Mouse (Mus musculus) liver, embryonic 12.5 days (tissue): ENCODE data around the gene Sod3. TPM values are rescaled to one million over a fixed set of nuclear protein-coding genes. Genes with fewer than 3 reads are reported as not detected.

Experiments
- ATAC-seq: fragments of 200-750 bp; cut with Nextera tagmentation; 2 replicates; pipeline ENCODE4 v1.8.0; 2017; ENCODE audit warnings: moderate number of reproducible peaks, mild to moderate bottlenecking, moderate library complexity
- H3K27ac ChIP-seq: fragments of 300-500 bp; sonication (generic); 2 replicates; pipeline ENCODE4 v1.5.1; 2016; ENCODE audit warnings: mild to moderate bottlenecking
- H3K27me3 ChIP-seq: fragments of 300-500 bp; sonication (generic); replicated peaks from 2 replicates; pipeline ENCODE4 v1.6.1; 2016; ENCODE audit warnings: mild to moderate bottlenecking, moderate library complexity
- H3K36me3 ChIP-seq: fragments of 300-500 bp; sonication (generic); 2 replicates; pipeline ENCODE4 v1.6.1; 2016; ENCODE audit warnings: mild to moderate bottlenecking, moderate library complexity
- H3K4me1 ChIP-seq: fragments of 300-500 bp; sonication (generic); 2 replicates; pipeline ENCODE4 v1.6.1; 2016
- H3K4me2 ChIP-seq: fragments of 300-500 bp; sonication (generic); 2 replicates; pipeline ENCODE4 v1.6.1; 2016; ENCODE audit warnings: mild to moderate bottlenecking, moderate library complexity
- H3K4me3 ChIP-seq: fragments of 300-500 bp; sonication (generic); 2 replicates; pipeline ENCODE4 v1.5.1; 2016; ENCODE audit warnings: mild to moderate bottlenecking, moderate library complexity
- H3K9ac ChIP-seq: fragments of 300-500 bp; sonication (generic); 2 replicates; pipeline ENCODE4 v1.6.1; 2016; ENCODE audit warnings: mild to moderate bottlenecking, moderate library complexity
- H3K9me3 ChIP-seq: fragments of 300-500 bp; sonication (generic); replicated peaks from 2 replicates; pipeline ENCODE4 v1.6.1; 2016; ENCODE audit warnings: mild to moderate bottlenecking, moderate library complexity
- WGBS: fragments of 180-500 bp; shearing (Covaris S2); methylation state at CpG from one replicate; pipeline ENCODE4 v1.1.7; 2016; ENCODE audit not compliant: insufficient replicate concordance; 5-methylcytosine and 5-hydroxymethylcytosine counted together
- polyA plus RNA-seq: library from polyadenylated mRNA; unstranded; fragments of >200 nt; fragmentation: Nextera tagmentation; extraction: Ambion mirVana; gene quantifications from 2 replicates; pipeline ENCODE4 v1.2.1, GENCODE M21; 2016

Gene Sod3
- polyA plus RNA-seq, 1 experiment from 2014 or later = 2.0 TPM

DNA sequence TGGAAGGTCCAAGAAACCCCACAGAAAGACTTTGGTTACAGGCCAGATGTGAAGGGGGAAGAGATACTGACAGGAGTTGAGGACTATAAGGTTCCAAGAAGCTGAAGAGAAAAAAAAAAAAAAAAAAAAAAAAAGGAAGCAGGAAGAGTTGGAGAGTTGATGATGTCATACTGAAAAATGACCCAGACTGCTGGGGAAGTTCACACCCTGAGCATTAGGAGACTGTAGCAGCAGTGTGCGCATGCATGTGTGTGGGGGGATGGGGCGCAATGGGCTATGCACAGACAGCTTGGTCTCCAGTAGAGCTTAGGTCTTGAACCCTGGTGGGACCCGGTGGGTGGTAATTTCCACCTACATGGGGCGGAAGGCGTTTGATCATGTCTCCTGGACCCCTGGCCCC, 20.2 kb downstream of the Sod3 start:
- ATAC-seq = no peak
- WGBS = 68% methylated on average over 5 of the region's 5 CpGs
- no peaks in the 10 kb centered on the region for H3K27me3 ChIP-seq

DNA sequence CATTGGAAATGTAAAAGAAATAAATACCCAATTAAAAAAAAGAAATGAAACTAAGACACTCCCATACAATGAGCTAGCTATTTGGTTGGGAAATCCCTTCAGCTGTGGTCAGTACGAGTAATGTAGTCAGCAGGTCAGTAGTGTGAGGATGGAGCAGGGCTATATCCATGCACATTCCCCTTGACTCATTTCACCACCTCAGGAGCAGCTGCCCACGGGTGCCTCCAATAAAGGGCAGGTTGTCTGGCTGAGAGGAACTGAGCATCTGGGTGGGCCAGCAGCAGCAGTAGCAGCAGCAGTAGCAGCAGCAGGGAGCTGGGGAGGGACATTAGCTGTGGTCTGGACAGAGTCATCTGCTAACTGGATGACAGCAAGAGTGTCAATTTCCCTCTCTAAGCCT, 22.4 kb downstream of the Sod3 start:
- no peak overlapping the region for H3K27ac ChIP-seq
- H3K4me3 ChIP-seq = no peak overlapping the region
- H3K27me3 ChIP-seq = no peaks in the 10 kb centered on the region
- WGBS = 43% methylated on average over 2 of the region's 2 CpGs
- no peaks in the 10 kb centered on the region for H3K4me1 ChIP-seq
- no peak overlapping the region for H3K9ac ChIP-seq
- H3K4me2 ChIP-seq = no peak overlapping the region
- H3K36me3 ChIP-seq = no peaks in the 10 kb centered on the region
- H3K9me3 ChIP-seq = no peaks in the 10 kb centered on the region
- no peak for ATAC-seq

More for the DNA sequence above, 20.2 kb downstream of the Sod3 start:
- Histone ChIP-seq H3K4me3 (no peak overlapping the region), H3K36me3 (no peaks in the 10 kb centered on the region), H3K9me3 (no peaks in the 10 kb centered on the region), H3K27ac (no peak overlapping the region), H3K4me2 (no peak overlapping the region), H3K9ac (no peak overlapping the region), H3K4me1 (no peaks in the 10 kb centered on the region)

DNA sequence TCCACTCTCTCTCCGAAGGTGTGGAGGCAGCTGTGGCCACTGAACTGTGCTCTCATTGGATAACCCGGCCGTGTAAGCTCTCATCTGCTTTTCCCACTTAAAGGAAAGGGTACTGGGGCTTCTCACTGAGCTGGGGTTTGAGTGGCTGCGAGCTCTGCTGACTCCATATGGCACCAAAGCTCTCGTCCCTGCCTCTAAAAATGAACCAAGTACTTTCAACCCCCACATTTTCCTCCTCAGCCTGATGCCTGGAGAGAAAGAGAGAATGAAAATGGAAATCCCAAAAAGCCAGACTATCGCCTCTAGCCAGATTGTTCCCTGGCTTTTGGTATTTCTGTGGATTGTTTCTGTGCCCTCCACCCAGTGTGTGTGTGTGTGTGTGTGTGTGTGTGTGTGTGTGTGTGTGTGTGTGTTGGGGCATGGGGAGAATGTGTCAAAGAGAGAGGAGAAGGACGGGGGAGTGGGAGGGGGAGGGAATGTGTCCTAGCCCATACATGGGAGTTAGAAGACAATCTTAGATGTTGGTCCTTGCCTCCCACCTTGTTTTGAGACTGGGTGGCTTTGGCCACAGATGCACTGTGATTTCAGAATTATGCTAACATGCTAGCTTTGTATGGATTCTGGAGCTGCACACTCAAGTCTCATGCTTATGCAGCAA, 24.6 kb downstream of the Sod3 start:
- Histone ChIP-seq H3K4me2 (no peak overlapping the region), H3K27ac (no peak overlapping the region), H3K4me1 (no peaks in the 10 kb centered on the region), H3K36me3 (no peaks in the 10 kb centered on the region), H3K9ac (no peak overlapping the region), H3K4me3 (no peak overlapping the region), H3K9me3 (no peaks in the 10 kb centered on the region), H3K27me3 (no peaks in the 10 kb centered on the region)
- 63% methylated on average over 7 of the region's 7 CpGs for WGBS
- no peak for ATAC-seq

DNA sequence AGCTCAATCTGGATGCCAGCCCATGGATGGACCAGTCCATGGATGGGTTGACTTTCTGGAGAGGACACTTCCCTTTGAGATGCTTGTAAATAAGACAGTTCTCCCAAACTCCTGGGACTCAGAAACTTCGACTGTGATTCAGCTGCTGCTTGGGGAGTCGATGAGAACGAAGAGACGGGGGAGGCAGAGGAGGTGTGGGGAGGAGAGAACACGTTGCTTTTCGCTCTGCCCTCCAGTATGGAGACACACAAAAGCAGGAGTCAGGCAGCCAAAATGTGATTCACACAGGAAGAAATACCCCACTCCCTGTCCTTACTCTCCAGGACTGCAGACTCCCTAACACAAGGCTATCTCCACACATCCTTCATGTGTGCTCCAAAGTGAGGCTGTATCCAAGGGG, 26.8 kb downstream of the Sod3 start:
- H3K4me1 ChIP-seq = no peaks in the 10 kb centered on the region
- H3K9me3 ChIP-seq = no peaks in the 10 kb centered on the region
- WGBS = 72% methylated on average over 6 of the region's 6 CpGs
- no peaks in the 10 kb centered on the region for H3K36me3 ChIP-seq
- no peak overlapping the region for H3K4me3 ChIP-seq
- H3K27ac ChIP-seq = no peak overlapping the region
- no peak for ATAC-seq
- H3K4me2 ChIP-seq = no peak overlapping the region
- H3K27me3 ChIP-seq = no peaks in the 10 kb centered on the region
- H3K9ac ChIP-seq = no peak overlapping the region

DNA sequence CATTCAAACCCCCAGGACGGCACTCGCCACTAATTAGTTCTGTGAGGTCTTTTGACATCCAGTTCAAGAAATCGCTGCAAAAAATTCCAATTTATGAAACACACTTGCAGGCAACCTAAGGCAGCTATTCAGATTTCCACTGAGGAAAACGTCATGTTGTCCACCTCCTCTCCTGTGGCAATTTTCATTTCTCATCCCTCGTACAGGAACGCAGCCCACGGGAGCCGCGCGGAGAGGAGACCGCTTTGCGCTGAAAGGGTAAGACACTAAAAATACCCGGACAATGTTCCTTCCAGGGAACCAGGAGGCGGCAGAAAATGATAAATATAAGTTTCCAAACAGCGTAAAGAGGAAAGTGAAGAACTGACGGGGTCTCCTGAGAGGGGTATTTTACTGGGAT, 27.9 kb downstream of the Sod3 start:
- H3K27ac ChIP-seq = no peak overlapping the region
- H3K9me3 ChIP-seq = no peaks in the 10 kb centered on the region
- no peaks in the 10 kb centered on the region for H3K4me1 ChIP-seq
- no peak overlapping the region for H3K4me2 ChIP-seq
- WGBS = 82% methylated on average over 16 of the region's 16 CpGs
- H3K36me3 ChIP-seq = no peaks in the 10 kb centered on the region
- H3K4me3 ChIP-seq = no peak overlapping the region
- no peak overlapping the region for H3K9ac ChIP-seq
- no peaks in the 10 kb centered on the region for H3K27me3 ChIP-seq
- no peak for ATAC-seq

DNA sequence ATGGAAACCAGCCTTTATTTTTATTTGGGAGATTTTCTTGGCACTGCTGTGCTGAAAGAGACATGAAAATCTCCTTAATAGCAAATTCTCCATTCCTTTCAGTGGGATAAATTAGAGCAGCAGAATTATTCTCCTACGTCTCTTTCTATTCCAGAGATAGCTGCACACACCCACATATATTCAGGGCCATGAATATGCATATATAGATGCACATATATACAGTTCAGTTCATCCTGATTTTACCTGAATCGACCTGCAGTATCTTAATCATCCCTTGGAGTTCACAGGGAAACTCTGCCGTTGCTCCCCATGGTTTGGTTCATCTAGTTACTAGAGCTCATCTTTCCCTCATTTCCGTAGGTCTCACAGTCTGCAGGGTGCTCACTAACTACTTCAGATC, 30.2 kb downstream of the Sod3 start:
- no peak for ATAC-seq
- Histone ChIP-seq H3K9ac (no peak overlapping the region), H3K4me1 (no peaks in the 10 kb centered on the region), H3K4me3 (no peak overlapping the region), H3K27me3 (no peaks in the 10 kb centered on the region), H3K27ac (no peak overlapping the region), H3K9me3 (no peaks in the 10 kb centered on the region), H3K4me2 (no peak overlapping the region), H3K36me3 (no peaks in the 10 kb centered on the region)
- WGBS = 63% methylated on average over 4 of the region's 4 CpGs

DNA sequence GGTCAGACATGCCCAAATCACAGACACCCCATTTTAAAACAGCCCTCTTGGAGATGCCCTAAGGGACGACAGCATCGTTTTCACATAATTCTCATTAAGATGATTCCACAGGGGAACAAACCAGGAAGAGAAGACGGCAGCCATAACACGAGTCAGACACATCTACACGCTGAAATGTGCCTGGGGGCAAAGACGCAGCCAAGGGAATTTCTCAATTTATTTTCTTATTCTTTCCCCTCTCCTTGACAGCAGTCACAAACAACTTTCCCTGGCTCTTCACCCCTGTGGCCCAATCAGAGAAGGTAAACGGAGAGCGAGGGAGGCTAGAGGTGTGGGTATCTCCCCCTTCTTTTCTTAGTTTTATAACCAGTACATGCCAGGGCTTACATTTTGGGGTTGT, 40.8 kb downstream of the Sod3 start:
- H3K27me3 ChIP-seq = no peaks in the 10 kb centered on the region
- no peak for ATAC-seq
- H3K4me2 ChIP-seq = no peak overlapping the region
- no peaks in the 10 kb centered on the region for H3K9me3 ChIP-seq
- H3K4me3 ChIP-seq = no peak overlapping the region
- 67% methylated on average over 8 of the region's 8 CpGs for WGBS
- no peaks in the 10 kb centered on the region for H3K4me1 ChIP-seq
- H3K9ac ChIP-seq = no peak overlapping the region
- H3K27ac ChIP-seq = no peak overlapping the region
- H3K36me3 ChIP-seq = no peaks in the 10 kb centered on the region

DNA sequence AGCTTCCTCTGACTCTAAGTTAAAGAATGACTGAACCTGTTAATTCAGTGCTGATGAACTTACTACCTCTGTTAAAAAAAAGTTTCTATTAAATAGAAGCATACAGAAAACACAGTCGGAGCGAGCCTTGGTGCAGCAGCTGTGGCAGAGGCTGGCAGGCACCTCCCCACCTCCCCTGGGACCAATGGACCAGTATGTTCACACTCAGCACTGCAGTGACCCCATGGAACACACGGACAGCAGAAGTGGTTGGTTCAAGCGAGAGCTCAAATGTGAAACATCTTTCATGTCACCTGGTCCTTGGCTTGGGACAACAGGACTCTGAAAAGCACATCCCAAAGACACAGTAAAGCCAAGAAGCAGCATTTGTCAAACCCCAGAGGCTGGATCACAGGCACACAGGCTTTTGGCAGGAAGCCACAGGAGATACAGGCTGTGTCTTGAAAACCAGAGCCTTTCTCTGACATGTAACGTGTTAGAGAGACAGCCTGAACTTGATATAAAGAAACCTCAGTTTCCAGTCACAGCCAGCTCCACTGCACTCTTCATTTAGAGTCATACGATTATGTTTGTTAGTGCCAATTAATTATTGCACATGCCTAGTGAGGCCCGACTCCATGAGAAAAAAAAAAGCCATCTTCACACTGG, 45.2 kb downstream of the Sod3 start:
- Histone ChIP-seq H3K27me3 (no peaks in the 10 kb centered on the region), H3K4me1 (no peaks in the 10 kb centered on the region), H3K9me3 (no peaks in the 10 kb centered on the region), H3K27ac (no peak overlapping the region), H3K4me2 (no peak overlapping the region), H3K9ac (no peak overlapping the region), H3K4me3 (no peak overlapping the region), H3K36me3 (no peaks in the 10 kb centered on the region)
- WGBS = 55% methylated on average over 7 of the region's 7 CpGs
- no peak for ATAC-seq

DNA sequence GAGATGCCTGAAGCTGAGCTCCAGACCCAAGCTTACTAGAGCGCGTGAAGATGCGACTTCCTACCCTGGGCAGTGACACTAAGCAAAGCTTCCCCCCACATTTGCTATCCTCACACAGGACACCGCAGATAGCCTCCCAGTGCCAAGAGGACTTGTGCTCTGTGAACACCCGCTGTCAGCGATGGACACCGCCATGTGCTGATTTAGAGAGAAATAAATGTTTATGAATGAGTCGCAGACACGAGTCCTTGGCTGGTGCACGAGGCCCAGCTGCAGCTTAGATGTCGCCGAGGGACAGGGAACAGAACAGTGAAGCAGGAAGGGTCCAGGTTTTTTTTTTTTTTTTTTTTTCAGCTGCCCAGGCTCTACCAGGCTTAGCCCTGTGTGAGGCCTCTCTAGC, 46.6 kb downstream of the Sod3 start:
- ATAC-seq = no peak
- Histone ChIP-seq H3K4me1 (no peaks in the 10 kb centered on the region), H3K9me3 (no peaks in the 10 kb centered on the region), H3K4me2 (no peak overlapping the region), H3K4me3 (no peak overlapping the region), H3K36me3 (no peaks in the 10 kb centered on the region), H3K27ac (no peak overlapping the region), H3K9ac (no peak overlapping the region), H3K27me3 (no peaks in the 10 kb centered on the region)
- 78% methylated on average over 12 of the region's 12 CpGs for WGBS

DNA sequence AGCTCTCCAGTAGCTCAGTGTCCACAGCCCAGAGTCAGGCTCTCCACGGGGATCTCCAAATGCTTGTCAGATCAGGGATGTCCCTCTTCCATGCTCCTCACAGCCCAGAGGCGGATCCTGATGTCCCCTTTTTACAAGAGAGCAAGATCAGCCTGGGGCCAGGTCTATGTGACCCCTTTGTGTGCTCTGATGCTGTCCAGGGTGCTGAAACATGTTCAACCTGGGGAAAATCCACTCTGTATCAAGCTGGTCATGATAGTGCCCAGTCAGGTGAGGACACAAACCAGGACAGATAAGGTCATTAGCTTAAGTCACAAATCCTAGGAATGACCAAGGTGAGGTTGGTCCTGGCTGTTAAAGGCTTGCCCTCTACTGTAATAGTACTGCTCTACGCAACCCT, 48.0 kb downstream of the Sod3 start:
- Histone ChIP-seq H3K4me3 (no peak overlapping the region), H3K36me3 (no peaks in the 10 kb centered on the region), H3K4me1 (no peaks in the 10 kb centered on the region), H3K4me2 (no peak overlapping the region), H3K9ac (no peak overlapping the region), H3K27me3 (no peaks in the 10 kb centered on the region), H3K27ac (no peak overlapping the region), H3K9me3 (no peaks in the 10 kb centered on the region)
- 41% methylated on average over 3 of the region's 3 CpGs for WGBS
- ATAC-seq = no peak

DNA sequence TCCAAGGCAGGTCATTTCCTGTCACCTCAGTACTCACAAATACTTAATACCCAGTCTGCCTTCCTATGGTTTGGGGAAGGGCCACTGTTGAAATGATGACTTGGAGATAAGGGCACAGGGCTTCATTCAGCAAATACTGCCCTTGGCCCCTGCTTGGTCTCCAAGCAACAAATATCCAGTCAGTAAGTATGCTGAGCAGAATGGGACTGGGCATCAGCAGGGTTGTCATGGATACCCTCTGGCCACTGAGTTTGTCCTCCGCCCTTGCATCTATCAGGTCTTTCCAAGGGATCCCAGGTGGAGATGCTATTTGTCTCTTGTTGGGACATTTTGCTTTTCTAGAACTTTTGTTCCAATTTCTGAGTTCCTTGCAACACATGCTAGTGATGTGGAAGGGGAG, 51.6 kb downstream of the Sod3 start:
- H3K9ac ChIP-seq = no peak overlapping the region
- WGBS = 53% methylated on average over 1 of the region's 1 CpGs

DNA sequence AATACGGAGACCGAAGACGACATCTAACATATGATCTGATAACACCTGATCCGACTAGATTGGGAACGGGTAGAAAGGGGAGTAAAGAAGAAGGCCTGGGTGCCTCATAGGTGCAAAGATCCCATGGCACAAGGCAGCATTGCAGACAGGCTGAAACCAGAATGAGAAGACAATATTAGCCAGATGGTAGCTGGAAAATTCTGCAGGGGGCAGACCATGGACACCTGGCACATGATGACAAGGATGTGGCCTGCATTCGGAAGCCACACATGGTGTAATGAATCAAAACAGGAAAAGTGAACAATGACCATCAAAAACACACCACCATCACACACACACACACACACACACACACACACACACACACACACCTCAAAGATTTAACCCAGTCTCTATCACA, 52.3 kb downstream of the Sod3 start:
- 68% methylated on average over 6 of the region's 6 CpGs for WGBS

More for the DNA sequence above, 51.6 kb downstream of the Sod3 start:
- Histone ChIP-seq H3K27ac (no peak overlapping the region), H3K4me1 (no peaks in the 10 kb centered on the region), H3K4me3 (no peak overlapping the region), H3K4me2 (no peak overlapping the region), H3K9me3 (no peaks in the 10 kb centered on the region), H3K27me3 (no peaks in the 10 kb centered on the region), H3K36me3 (no peaks in the 10 kb centered on the region)
- no peak for ATAC-seq

DNA sequence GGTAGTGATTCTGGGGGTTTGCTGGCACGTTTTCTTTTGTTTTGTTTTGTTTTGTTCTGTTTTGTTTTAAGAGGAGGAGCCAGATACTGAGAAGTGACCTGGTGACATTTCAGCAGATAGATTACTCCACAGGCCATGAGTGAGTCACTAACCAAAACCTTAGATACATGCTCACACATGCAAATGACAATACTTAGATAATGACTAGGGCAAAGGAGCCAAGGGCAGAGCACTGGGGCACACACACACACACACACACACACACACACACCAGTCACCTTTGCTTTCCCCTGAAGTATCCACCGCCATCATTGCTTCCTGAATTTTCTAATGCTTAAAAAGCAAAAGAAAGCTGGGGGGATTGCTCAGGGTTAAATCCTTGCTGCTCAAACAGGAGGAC, 52.9 kb downstream of the Sod3 start:
- no peaks in the 10 kb centered on the region for H3K36me3 ChIP-seq
- 39% methylated on average over 2 of the region's 2 CpGs for WGBS
- ATAC-seq = no peak
- no peak overlapping the region for H3K27ac ChIP-seq
- H3K4me3 ChIP-seq = no peak overlapping the region
- H3K27me3 ChIP-seq = no peaks in the 10 kb centered on the region
- H3K9me3 ChIP-seq = no peaks in the 10 kb centered on the region
- no peaks in the 10 kb centered on the region for H3K4me1 ChIP-seq
- H3K9ac ChIP-seq = no peak overlapping the region
- no peak overlapping the region for H3K4me2 ChIP-seq

More for the DNA sequence above, 52.3 kb downstream of the Sod3 start:
- H3K4me3 ChIP-seq = no peak overlapping the region
- H3K4me2 ChIP-seq = no peak overlapping the region
- H3K4me1 ChIP-seq = no peaks in the 10 kb centered on the region
- H3K9me3 ChIP-seq = no peaks in the 10 kb centered on the region
- no peak for ATAC-seq
- no peak overlapping the region for H3K9ac ChIP-seq
- no peaks in the 10 kb centered on the region for H3K36me3 ChIP-seq
- no peak overlapping the region for H3K27ac ChIP-seq
- H3K27me3 ChIP-seq = no peaks in the 10 kb centered on the region
